Mouse (Mus musculus): ENCODE data around the gene Nfatc2. TPM values are rescaled to one million over a fixed set of nuclear protein-coding genes. Genes with fewer than 3 reads are reported as not detected.

Gene Nfatc2
- total and polyA plus RNA-seq, 3 experiments = not detected

- no peaks in the 10 kb centered on the region for H3K27me3 ChIP-seq (ENCODE audit: control insufficient read depth in 1 of 2, insufficient read depth in 2 of 2, low read length in 2 of 2)
- no peaks in the 10 kb centered on the region for H3K9me3 ChIP-seq (replicated peaks; ENCODE audit: insufficient read depth, low read length)
Observed at GRCm38 (mm10) chr2:168644855-168645254, 43.4 kb upstream of the Nfatc2 start.

GRCm38 (mm10) chr2:168643524-168644177 lies 42.2 kb upstream of the Nfatc2 start:
- Histone ChIP-seq H3K79me2 (ENCODE audit: control insufficient read depth, insufficient read depth, low read length, poor library complexity) (no peaks in the 10 kb centered on the region), H3K4me3 (ENCODE audit: control insufficient read depth in 1 of 2, insufficient read depth in 1 of 2, low read depth in 2 of 2, low read length in 2 of 2) (no peak overlapping the region), H3K4me1 (ENCODE audit: control insufficient read depth in 1 of 2, insufficient read depth in 2 of 2, low read length in 2 of 2) (no peaks in the 10 kb centered on the region), H3K27ac (ENCODE audit: control insufficient read depth, low read depth, low read length) (no peak overlapping the region), H3K36me3 (ENCODE audit: control insufficient read depth in 1 of 2, insufficient read depth in 2 of 2, low read length in 2 of 2) (no peaks in the 10 kb centered on the region), H3K27me3 (ENCODE audit: control insufficient read depth in 1 of 2, insufficient read depth in 2 of 2, low read length in 2 of 2) (no peaks in the 10 kb centered on the region), H3K9me3 (replicated peaks; ENCODE audit: insufficient read depth, low read length) (no peaks in the 10 kb centered on the region), H3K9ac (ENCODE audit: control insufficient read depth, low read depth, low read length, poor library complexity, severe bottlenecking) (no peak overlapping the region)
- DNase-seq (ENCODE audit: low read depth, low spot score) = no peak
- TF ChIP-seq MYC (IDR thresholded peaks at IDR 0.05; ENCODE audit: low read depth, low read length) (no peak), ZKSCAN1 (IDR thresholded peaks at IDR 0.05; ENCODE audit: low read depth, low read length) (no peak), KAT2A (conservative IDR thresholded peaks at IDR 0.05; ENCODE audit: low read depth, low read length) (no peak)

More at GRCm38 (mm10) chr2:168644855-168645254, 43.4 kb upstream of the Nfatc2 start:
- Histone ChIP-seq H3K9ac (ENCODE audit: control insufficient read depth, low read depth, low read length, poor library complexity, severe bottlenecking) (no peak overlapping the region), H3K4me3 (ENCODE audit: control insufficient read depth in 1 of 2, insufficient read depth in 1 of 2, low read depth in 2 of 2, low read length in 2 of 2) (no peak overlapping the region), H3K4me1 (ENCODE audit: control insufficient read depth in 1 of 2, insufficient read depth in 2 of 2, low read length in 2 of 2) (no peaks in the 10 kb centered on the region), H3K36me3 (ENCODE audit: control insufficient read depth in 1 of 2, insufficient read depth in 2 of 2, low read length in 2 of 2) (no peaks in the 10 kb centered on the region), H3K27ac (ENCODE audit: control insufficient read depth, low read depth, low read length) (no peak overlapping the region), H3K79me2 (ENCODE audit: control insufficient read depth, insufficient read depth, low read length, poor library complexity) (no peaks in the 10 kb centered on the region)
- TF ChIP-seq ETS1 (IDR thresholded peaks at IDR 0.05; ENCODE audit: low read depth, low read length) = no peak
- no peak for TF ChIP-seq GABPA (IDR thresholded peaks at IDR 0.05; ENCODE audit: low read depth, low read length)
- DNase-seq (ENCODE audit: low read depth, low spot score) = no peak

GRCm38 (mm10) chr2:168642187-168642586 lies 40.7 kb upstream of the Nfatc2 start:
- Histone ChIP-seq H3K79me2 (ENCODE audit: control insufficient read depth, insufficient read depth, low read length, poor library complexity) (no peaks in the 10 kb centered on the region), H3K9ac (ENCODE audit: control insufficient read depth, low read depth, low read length, poor library complexity, severe bottlenecking) (no peak overlapping the region), H3K36me3 (ENCODE audit: control insufficient read depth in 1 of 2, insufficient read depth in 2 of 2, low read length in 2 of 2) (no peaks in the 10 kb centered on the region), H3K27me3 (ENCODE audit: control insufficient read depth in 1 of 2, insufficient read depth in 2 of 2, low read length in 2 of 2) (no peaks in the 10 kb centered on the region), H3K4me1 (ENCODE audit: control insufficient read depth in 1 of 2, insufficient read depth in 2 of 2, low read length in 2 of 2) (no peaks in the 10 kb centered on the region), H3K4me3 (ENCODE audit: control insufficient read depth in 1 of 2, insufficient read depth in 1 of 2, low read depth in 2 of 2, low read length in 2 of 2) (no peak overlapping the region), H3K9me3 (replicated peaks; ENCODE audit: insufficient read depth, low read length) (no peaks in the 10 kb centered on the region), H3K27ac (ENCODE audit: control insufficient read depth, low read depth, low read length) (no peak overlapping the region)
- no peak for TF ChIP-seq MEF2A (IDR thresholded peaks at IDR 0.05; ENCODE audit: extremely low read depth, insufficient replicate concordance, low read depth, low read length, poor library complexity, severe bottlenecking)
- no peak for TF ChIP-seq TAL1 (IDR thresholded peaks at IDR 0.05; ENCODE audit: low read length)
- no peak for TF ChIP-seq KAT2A (conservative IDR thresholded peaks at IDR 0.05; ENCODE audit: low read depth, low read length)
- TF ChIP-seq MAZ (IDR thresholded peaks at IDR 0.05; ENCODE audit: low read depth, low read length) = no peak
- no peak for TF ChIP-seq NELFE (IDR thresholded peaks at IDR 0.05; ENCODE audit: low read depth, low read length)
- DNase-seq (ENCODE audit: low read depth, low spot score) = no peak

Measured in MEL (cell line).